Mouse (Mus musculus) gastrocnemius, postnatal 4 days (tissue): ENCODE measurements at regions not wholly inside any gene's neighbourhood (a gene's known extent, or its start where the extent isn't known, plus 50 kb on each side); places are given as distances from the start of the nearest gene placed in this dataset.
A peak's percentile ranks its signal among the peaks of the same experiment; 100 is the strongest.

Source experiments
- DNase-seq, 2 experiments: peaks; one replicate each; pipeline ENCODE4 v3.0.0; 2021 to 2022; ENCODE audit warnings: low spot score in 2 of 2, mixed read lengths in 2 of 2

GRCm38 (mm10) chr8:34392208-34392980 lies 280.9 kb upstream of the Gm10131 start:
- DNase-seq = no peak

- no peak for DNase-seq
Measured at GRCm38 (mm10) chr8:34385806-34386439, 274.4 kb upstream of the Gm10131 start.

- DNase-seq = no peak
Measured at GRCm38 (mm10) chr8:34380615-34381014, 269.1 kb upstream of the Gm10131 start.

- no peak for DNase-seq
Measured at GRCm38 (mm10) chr8:34377154-34377553, 265.6 kb upstream of the Gm10131 start.

- no peak for DNase-seq
Measured at GRCm38 (mm10) chr8:34374242-34374641, 262.7 kb upstream of the Gm10131 start.

- peak in 1 of 2 experiments; percentile 15 for DNase-seq
Measured at GRCm38 (mm10) chr8:34372666-34372980, 261.1 kb upstream of the Gm10131 start.

GRCm38 (mm10) chr8:34371973-34372665 lies 260.6 kb upstream of the Gm10131 start:
- no peak for DNase-seq

GRCm38 (mm10) chr8:34371391-34371790 lies 259.9 kb upstream of the Gm10131 start:
- DNase-seq = no peak

GRCm38 (mm10) chr8:34368556-34368955 lies 257.0 kb upstream of the Gm10131 start:
- DNase-seq = no peak

GRCm38 (mm10) chr8:34364446-34365035 lies 253.0 kb upstream of the Gm10131 start:
- no peak for DNase-seq

- DNase-seq = no peak
Measured at GRCm38 (mm10) chr8:34363679-34364078, 252.1 kb upstream of the Gm10131 start.

- DNase-seq = no peak
Measured at GRCm38 (mm10) chr8:34363131-34363530, 251.6 kb upstream of the Gm10131 start.

- DNase-seq = no peak
Measured at GRCm38 (mm10) chr8:34361377-34361776, 249.8 kb upstream of the Gm10131 start.

- no peak for DNase-seq
Measured at GRCm38 (mm10) chr8:34359776-34360175, 248.2 kb upstream of the Gm10131 start.

- no peak for DNase-seq
Measured at GRCm38 (mm10) chr8:34355059-34355458, 243.5 kb upstream of the Gm10131 start.

GRCm38 (mm10) chr8:34353140-34353855 lies 241.8 kb upstream of the Gm10131 start:
- DNase-seq = no peak

GRCm38 (mm10) chr8:34334851-34335250 lies 223.3 kb upstream of the Gm10131 start:
- no peak for DNase-seq

- DNase-seq = no peak
Measured at GRCm38 (mm10) chr8:34331673-34332072, 220.1 kb upstream of the Gm10131 start.

- no peak for DNase-seq
Measured at GRCm38 (mm10) chr8:34326614-34326965, 215.1 kb upstream of the Gm10131 start.

- no peak for DNase-seq
Measured at GRCm38 (mm10) chr8:34325841-34326613, 214.5 kb upstream of the Gm10131 start.

- no peak for DNase-seq
Measured at GRCm38 (mm10) chr8:34320158-34320587, 208.6 kb upstream of the Gm10131 start.
